Mouse (Mus musculus) left cerebral cortex, postnatal 14 days (tissue): ENCODE results near the gene Daam1. TPM values are rescaled to one million over a fixed set of nuclear protein-coding genes. Genes with fewer than 3 reads are reported as not detected.

Experiments used
- DNase-seq, 2 experiments: peaks; one replicate each; pipeline ENCODE4 v3.0.0; 2021 to 2022; ENCODE audit warnings: low spot score in 2 of 2, mixed read lengths in 1 of 2
- intact Hi-C: fragments of 180-260 bp; cut with DNase I; formaldehyde crosslinking; loops from one replicate; pipeline ENCODE4 v1.15.1; 2025
- total RNA-seq, 2 experiments: library from RNA; stranded (reverse); gene quantifications; 2 replicates each; pipeline ENCODE4 v1.2.3; 2021

Daam1 gene
- total RNA-seq, 2 experiments from 2014 or later = 65.9 to 67.3 TPM

DNA sequence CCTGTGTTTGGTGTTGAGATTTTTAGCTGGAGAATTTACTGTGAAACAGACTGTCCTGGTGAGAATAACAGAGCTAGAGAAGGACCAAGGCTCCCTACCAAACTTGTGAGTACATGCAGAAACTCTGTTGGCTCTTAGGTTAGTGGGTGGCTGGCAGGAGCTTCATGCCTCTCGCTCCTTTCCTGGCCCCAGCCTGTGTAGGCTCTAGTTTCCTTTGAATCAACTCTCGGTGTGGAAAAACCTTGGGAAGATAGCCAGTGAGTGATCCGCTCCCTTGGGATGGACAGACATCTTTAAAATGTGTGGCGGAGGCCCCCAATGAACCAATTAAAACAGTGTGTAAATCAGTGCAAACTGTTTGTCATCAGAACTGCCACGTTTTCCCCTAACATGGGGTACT is 55.5 kb downstream of the Daam1 start:
- DNase-seq = no peak
- intact Hi-C loops = no loop called here

DNA sequence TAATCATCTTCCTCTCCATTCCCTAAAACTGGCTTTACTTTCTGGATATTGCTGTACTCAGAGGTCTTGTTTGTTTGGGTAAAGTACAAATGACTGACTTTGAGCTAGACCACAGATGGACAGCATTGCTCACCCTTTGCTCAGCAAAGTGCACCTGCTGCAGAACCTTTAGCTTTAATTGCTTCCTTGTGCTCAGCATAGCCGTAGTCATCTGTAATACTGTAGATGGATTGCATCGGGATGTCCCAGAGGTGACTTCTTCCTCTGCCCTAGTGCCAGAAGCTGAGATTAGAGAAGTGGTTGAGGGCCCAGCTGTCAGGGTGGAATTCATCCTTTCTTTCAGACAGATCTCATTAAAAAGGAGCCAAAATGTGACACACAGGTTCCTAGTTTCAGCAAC is 56.1 kb downstream of the Daam1 start:
- intact Hi-C loops = no loop called here
- no peak for DNase-seq

GRCm38 (mm10) chr12:71888370-71888769 is 57.5 kb downstream of the Daam1 start:
- DNase-seq = no peak
- intact Hi-C loops = no loop called here

DNA sequence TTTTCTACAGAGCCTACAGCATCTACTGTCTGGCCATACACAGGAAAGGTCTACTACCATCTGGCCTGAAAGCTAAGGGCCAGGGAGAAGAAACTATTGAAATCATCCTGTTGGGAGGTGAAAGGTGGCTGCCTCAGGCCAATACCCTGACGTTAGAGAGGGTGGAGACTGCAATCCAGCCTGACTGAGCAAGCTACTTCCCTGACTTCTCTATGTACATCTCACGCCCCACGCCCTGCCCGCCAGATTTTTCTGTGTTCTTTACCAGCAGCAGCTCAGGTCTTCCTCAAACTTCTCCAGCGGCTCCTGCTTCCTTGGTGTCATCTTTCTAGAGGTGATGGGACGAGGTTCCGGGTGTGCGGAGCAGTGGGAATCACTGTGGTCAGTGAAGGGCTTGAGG is 58.4 kb downstream of the Daam1 start:
- DNase-seq = no peak
- intact Hi-C loops = no loop called here

GRCm38 (mm10) chr12:71890282-71890681 is 59.4 kb downstream of the Daam1 start:
- intact Hi-C loops = no loop called here
- no peak for DNase-seq

DNA sequence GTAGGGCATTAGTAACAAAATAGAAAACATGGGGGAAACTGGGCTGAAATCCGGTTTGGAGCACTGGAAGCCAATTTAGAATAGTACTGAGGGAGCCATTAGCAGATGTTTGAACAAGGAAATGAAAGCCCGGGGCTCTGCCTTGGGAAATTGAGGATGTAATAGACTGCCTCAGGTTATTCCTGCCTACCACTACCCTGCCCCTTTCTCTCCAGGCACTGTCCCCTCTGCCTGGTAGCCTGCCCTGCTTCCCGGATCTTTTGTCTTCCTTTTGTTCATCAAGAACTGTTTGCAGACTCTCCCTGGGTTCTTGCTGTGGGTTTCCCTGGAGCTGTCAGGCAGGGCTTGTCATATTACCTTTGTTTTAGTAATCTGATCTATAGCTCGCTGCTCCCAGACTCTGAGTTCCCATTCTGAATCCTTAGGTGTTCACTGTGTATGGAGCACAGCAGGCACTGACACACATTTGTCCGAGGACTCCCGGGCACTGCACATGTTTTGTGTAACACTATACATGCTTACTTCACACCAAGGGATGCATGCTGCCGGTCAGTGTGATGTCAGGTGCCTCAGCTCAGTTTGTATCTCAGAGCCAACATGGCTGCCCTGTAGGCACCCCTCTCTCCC is 61.0 kb downstream of the Daam1 start:
- no peak for DNase-seq
- intact Hi-C loops = no loop called here

DNA sequence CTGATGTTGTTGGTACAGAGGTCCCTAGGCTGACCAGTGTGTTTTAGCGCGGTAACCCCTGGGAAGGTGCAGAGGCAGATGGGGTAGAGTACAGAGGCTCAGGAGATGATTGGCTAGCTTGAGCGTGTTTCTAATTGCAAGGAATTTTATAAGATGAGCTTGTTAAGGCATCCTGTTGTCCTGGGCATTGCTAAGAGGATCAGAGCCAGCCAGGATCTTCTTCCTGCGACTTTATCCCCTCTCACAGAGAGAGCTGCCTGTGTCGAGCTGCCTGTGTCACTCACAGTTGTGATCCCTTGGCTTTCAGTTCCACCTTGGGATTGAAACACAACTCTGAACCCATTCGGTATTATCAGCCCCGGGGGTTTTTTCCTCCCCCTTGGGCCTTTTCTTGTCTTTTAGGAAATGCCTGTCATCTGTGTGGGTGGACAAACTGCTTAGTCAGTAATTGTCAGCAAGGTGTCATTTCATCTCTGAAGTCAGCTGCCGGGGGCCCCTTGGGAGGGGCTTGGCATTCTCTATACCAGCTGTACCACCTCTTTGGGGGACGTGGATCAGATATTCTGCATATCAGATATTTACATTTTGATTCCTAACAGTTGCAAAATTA is 62.2 kb downstream of the Daam1 start:
- intact Hi-C loops = no loop called here
- no peak for DNase-seq

- no peak for DNase-seq
- intact Hi-C loops = no loop called here
These were observed 67.4 kb downstream of the Daam1 start for GRCm38 (mm10) chr12:71898231-71898630.

- DNase-seq = no peak
- intact Hi-C loops = no loop called here
These were observed 68.0 kb downstream of the Daam1 start for GRCm38 (mm10) chr12:71898666-71899520.

- intact Hi-C loops = no loop called here
- DNase-seq = no peak
These were observed 68.7 kb downstream of the Daam1 start for GRCm38 (mm10) chr12:71899566-71899965.

- DNase-seq = no peak
- intact Hi-C loops = no loop called here
These were observed 70.3 kb downstream of the Daam1 start for GRCm38 (mm10) chr12:71901211-71901610.

- intact Hi-C loops = no loop called here
- DNase-seq = no peak
These were observed 71.0 kb downstream of the Daam1 start for GRCm38 (mm10) chr12:71901859-71902258.

DNA sequence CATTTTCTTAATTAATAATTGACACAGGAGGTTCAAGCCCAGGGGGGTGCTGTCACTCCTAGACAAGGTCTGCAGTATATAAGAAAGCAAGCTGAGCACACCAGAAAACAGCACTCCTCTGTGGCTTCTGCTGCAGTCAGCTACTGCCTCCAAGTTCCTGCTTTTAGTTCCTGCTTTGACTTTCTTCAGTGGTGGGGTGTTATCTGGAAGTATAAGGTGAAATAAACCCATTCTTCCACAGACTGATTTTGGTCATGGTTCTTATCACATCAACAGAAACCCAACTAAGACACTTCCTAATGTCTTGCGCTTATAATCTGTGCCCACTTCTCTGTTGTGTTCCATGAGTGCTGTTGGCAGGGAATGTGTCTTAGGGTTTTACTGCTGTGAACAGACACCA is 71.4 kb downstream of the Daam1 start:
- no peak for DNase-seq
- intact Hi-C loops = no loop called here

GRCm38 (mm10) chr12:71903218-71903617 is 72.3 kb downstream of the Daam1 start:
- intact Hi-C loops = no loop called here
- DNase-seq = no peak

- intact Hi-C loops = no loop called here
These were observed 73.4 kb downstream of the Daam1 start for GRCm38 (mm10) chr12:71904310-71904709.

DNA sequence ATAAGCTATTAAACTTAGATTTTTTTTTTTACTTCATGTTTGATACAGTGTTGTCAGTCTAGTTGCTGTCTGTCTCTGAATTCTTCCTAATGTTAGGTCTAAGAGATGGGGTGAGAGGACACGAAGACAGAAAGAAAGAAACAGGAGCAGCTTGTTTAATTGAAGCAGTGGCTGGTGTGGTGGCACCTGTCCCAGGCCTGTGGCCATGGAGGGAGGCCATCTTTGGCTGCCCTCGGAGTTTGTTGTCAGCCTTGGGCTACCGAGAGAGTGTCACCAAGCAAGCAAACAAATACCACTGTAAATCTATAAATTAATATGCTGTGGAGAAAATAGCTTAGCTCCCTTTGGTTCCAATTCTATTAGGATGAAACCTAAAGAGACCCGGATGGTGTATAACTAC is 74.0 kb downstream of the Daam1 start:
- intact Hi-C loops = no loop called here

More at GRCm38 (mm10) chr12:71904310-71904709, 73.4 kb downstream of the Daam1 start:
- no peak for DNase-seq

GRCm38 (mm10) chr12:71905640-71906320 is 74.9 kb downstream of the Daam1 start:
- DNase-seq = no peak

More for the DNA sequence above, 74.0 kb downstream of the Daam1 start:
- DNase-seq = no peak

GRCm38 (mm10) chr12:71906582-71907267 is 75.8 kb downstream of the Daam1 start:
- intact Hi-C loops = no loop called here
- no peak for DNase-seq

More at GRCm38 (mm10) chr12:71905640-71906320, 74.9 kb downstream of the Daam1 start:
- intact Hi-C loops = no loop called here

DNA sequence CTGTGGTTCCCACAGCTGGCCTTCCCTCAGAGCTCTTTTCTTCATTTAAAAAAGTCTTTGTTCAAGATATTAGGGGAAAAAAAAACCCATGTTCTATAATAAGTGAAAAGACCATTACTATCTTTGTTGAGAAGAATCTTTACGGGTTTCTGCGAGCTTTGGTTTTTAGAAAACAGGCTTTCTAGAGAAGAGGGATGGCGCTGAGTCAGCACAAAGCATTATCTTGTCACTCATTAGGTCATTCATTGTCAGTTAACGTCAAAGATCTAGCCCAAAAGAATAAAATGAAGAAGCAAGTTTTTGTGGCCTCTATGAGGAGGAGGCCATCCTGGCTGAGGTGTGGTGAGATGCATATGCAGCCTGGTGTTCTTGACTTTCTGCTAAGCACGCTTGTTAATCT is 78.1 kb downstream of the Daam1 start:
- no peak for DNase-seq
- intact Hi-C loops = no loop called here
